Mouse (Mus musculus) forebrain, embryonic 12.5 days (tissue): Measurements from ENCODE around the gene Dab2. TPM values are rescaled to one million over a fixed set of nuclear protein-coding genes. Genes with fewer than 3 reads are reported as not detected.

Experiments
- ATAC-seq: fragments of 200-750 bp; cut with Nextera tagmentation; 2 replicates; pipeline ENCODE4 v1.8.0; 2017; ENCODE audit warnings: moderate TSS enrichment; ENCODE audit not compliant: low FRiP score
- H3K27ac ChIP-seq: fragments of 300-500 bp; sonication (generic); 2 replicates; pipeline ENCODE4 v1.5.1; 2016; ENCODE audit warnings: mild to moderate bottlenecking
- H3K27me3 ChIP-seq: fragments of 300-500 bp; sonication (generic); 2 replicates; pipeline ENCODE4 v1.6.1; 2016; ENCODE audit warnings: mild to moderate bottlenecking
- H3K36me3 ChIP-seq: fragments of 300-500 bp; sonication (generic); replicated peaks from 2 replicates; pipeline ENCODE4 v1.6.1; 2016; ENCODE audit warnings: mild to moderate bottlenecking
- H3K4me1 ChIP-seq: fragments of 300-500 bp; sonication (generic); 2 replicates; pipeline ENCODE4 v1.6.1; 2016
- H3K4me2 ChIP-seq: fragments of 300-500 bp; sonication (generic); 2 replicates; pipeline ENCODE4 v1.6.1; 2016; ENCODE audit warnings: mild to moderate bottlenecking, moderate library complexity
- H3K4me3 ChIP-seq: fragments of 300-500 bp; sonication (generic); replicated peaks from 2 replicates; pipeline ENCODE4 v1.5.1; 2016; ENCODE audit warnings: mild to moderate bottlenecking
- H3K9ac ChIP-seq: fragments of 300-500 bp; sonication (generic); 2 replicates; pipeline ENCODE4 v1.6.1; 2016; ENCODE audit warnings: mild to moderate bottlenecking
- H3K9me3 ChIP-seq: fragments of 300-500 bp; sonication (generic); 2 replicates; pipeline ENCODE4 v1.6.1; 2016
- WGBS: fragments of 180-500 bp; shearing (Covaris S2); methylation state at CpG from one replicate; pipeline ENCODE4 v1.1.7; 2016; 5-methylcytosine and 5-hydroxymethylcytosine counted together
- polyA plus RNA-seq: library from polyadenylated mRNA; unstranded; fragments of >200 nt; fragmentation: Nextera tagmentation; extraction: Ambion mirVana; gene quantifications from 2 replicates; pipeline ENCODE4 v1.2.1, GENCODE M21; 2016

The Dab2 gene
- polyA plus RNA-seq, 1 experiment from 2014 or later: 37.4 TPM

- no peak for ATAC-seq
- WGBS: 94% methylated on average over 2 of the region's 2 CpGs
- H3K4me1 ChIP-seq: no peaks in the 10 kb centered on the region
- no peak overlapping the region for H3K9ac ChIP-seq
- H3K27me3 ChIP-seq: no peaks in the 10 kb centered on the region
- H3K27ac ChIP-seq: no peak overlapping the region
- H3K4me3 ChIP-seq: no peak overlapping the region
- H3K9me3 ChIP-seq: no peaks in the 10 kb centered on the region
- H3K4me2 ChIP-seq: no peak overlapping the region
- no peaks in the 10 kb centered on the region for H3K36me3 ChIP-seq
Measured at GRCm38 (mm10) chr15:6402433-6402832, 102.8 kb downstream of the Dab2 start.

- Histone ChIP-seq H3K27me3 (no peaks in the 10 kb centered on the region), H3K36me3 (no peaks in the 10 kb centered on the region), H3K4me2 (no peak overlapping the region), H3K9ac (no peak overlapping the region), H3K4me3 (no peak overlapping the region), H3K9me3 (no peaks in the 10 kb centered on the region), H3K27ac (no peak overlapping the region), H3K4me1 (no peaks in the 10 kb centered on the region)
- WGBS: 86% methylated on average over 5 of the region's 5 CpGs
- no peak for ATAC-seq
Measured at GRCm38 (mm10) chr15:6404172-6404571, 104.6 kb downstream of the Dab2 start.

- Histone ChIP-seq H3K9me3 (no peaks in the 10 kb centered on the region), H3K27ac (no peak overlapping the region), H3K4me2 (no peak overlapping the region), H3K27me3 (no peaks in the 10 kb centered on the region), H3K36me3 (no peaks in the 10 kb centered on the region), H3K9ac (no peak overlapping the region), H3K4me1 (no peaks in the 10 kb centered on the region), H3K4me3 (no peak overlapping the region)
- 88% methylated on average over 6 of the region's 6 CpGs for WGBS
- no peak for ATAC-seq
Measured at GRCm38 (mm10) chr15:6406771-6407170, 107.2 kb downstream of the Dab2 start.

- Histone ChIP-seq H3K36me3 (no peaks in the 10 kb centered on the region), H3K4me2 (no peak overlapping the region), H3K4me3 (no peak overlapping the region), H3K27ac (no peak overlapping the region), H3K9ac (no peak overlapping the region), H3K4me1 (no peaks in the 10 kb centered on the region), H3K27me3 (no peaks in the 10 kb centered on the region), H3K9me3 (no peaks in the 10 kb centered on the region)
- WGBS: 86% methylated on average over 8 of the region's 8 CpGs
- ATAC-seq: no peak
Measured at GRCm38 (mm10) chr15:6409031-6409430, 109.4 kb downstream of the Dab2 start.

GRCm38 (mm10) chr15:6410161-6410560 is 110.6 kb downstream of the Dab2 start:
- H3K4me2 ChIP-seq: no peak overlapping the region
- no peak for ATAC-seq
- H3K4me1 ChIP-seq: no peaks in the 10 kb centered on the region
- H3K36me3 ChIP-seq: no peaks in the 10 kb centered on the region
- no peaks in the 10 kb centered on the region for H3K9me3 ChIP-seq
- H3K27ac ChIP-seq: no peak overlapping the region
- H3K4me3 ChIP-seq: no peak overlapping the region
- 94% methylated on average over 3 of the region's 3 CpGs for WGBS
- no peaks in the 10 kb centered on the region for H3K27me3 ChIP-seq
- no peak overlapping the region for H3K9ac ChIP-seq

- Histone ChIP-seq H3K27ac (no peak overlapping the region), H3K4me1 (no peaks in the 10 kb centered on the region), H3K9ac (no peak overlapping the region), H3K27me3 (no peaks in the 10 kb centered on the region), H3K4me3 (no peak overlapping the region), H3K9me3 (no peaks in the 10 kb centered on the region), H3K36me3 (no peaks in the 10 kb centered on the region), H3K4me2 (no peak overlapping the region)
- no peak for ATAC-seq
- 90% methylated on average over 6 of the region's 6 CpGs for WGBS
Measured at GRCm38 (mm10) chr15:6411334-6411733, 111.7 kb downstream of the Dab2 start.

GRCm38 (mm10) chr15:6415317-6415716 is 115.7 kb downstream of the Dab2 start:
- H3K4me2 ChIP-seq: no peak overlapping the region
- H3K4me3 ChIP-seq: no peak overlapping the region
- H3K27ac ChIP-seq: no peak overlapping the region
- no peaks in the 10 kb centered on the region for H3K9me3 ChIP-seq
- 95% methylated on average over 5 of the region's 5 CpGs for WGBS
- no peaks in the 10 kb centered on the region for H3K27me3 ChIP-seq
- no peak overlapping the region for H3K9ac ChIP-seq
- ATAC-seq: no peak
- no peaks in the 10 kb centered on the region for H3K36me3 ChIP-seq
- no peaks in the 10 kb centered on the region for H3K4me1 ChIP-seq

GRCm38 (mm10) chr15:6431777-6432176 is 132.2 kb downstream of the Dab2 start:
- H3K27me3 ChIP-seq: no peaks in the 10 kb centered on the region
- no peak overlapping the region for H3K4me2 ChIP-seq
- no peak overlapping the region for H3K4me3 ChIP-seq
- H3K36me3 ChIP-seq: no peaks in the 10 kb centered on the region
- peaks cover 6% of the 10 kb centered on the region; the same call in 1 of the 2 replicates for H3K4me1 ChIP-seq
- ATAC-seq: no peak
- H3K9ac ChIP-seq: no peak overlapping the region
- 41% methylated on average over 7 of the region's 7 CpGs for WGBS
- no peaks in the 10 kb centered on the region for H3K9me3 ChIP-seq
- H3K27ac ChIP-seq: no peak overlapping the region

GRCm38 (mm10) chr15:6432411-6432810 is 132.8 kb downstream of the Dab2 start:
- Histone ChIP-seq H3K9ac (no peak overlapping the region), H3K9me3 (no peaks in the 10 kb centered on the region), H3K36me3 (no peaks in the 10 kb centered on the region), H3K27me3 (no peaks in the 10 kb centered on the region), H3K4me1 (peaks cover 6% of the 10 kb centered on the region; the same call in 1 of the 2 replicates), H3K27ac (no peak overlapping the region), H3K4me2 (no peak overlapping the region), H3K4me3 (no peak overlapping the region)
- ATAC-seq: 0 out of 2 replicates have a peak, but pooled peaks have one; percentile 17
- 83% methylated on average over 7 of the region's 7 CpGs for WGBS

GRCm38 (mm10) chr15:6435281-6435680 is 135.7 kb downstream of the Dab2 start:
- Histone ChIP-seq H3K27me3 (no peaks in the 10 kb centered on the region), H3K9me3 (no peaks in the 10 kb centered on the region), H3K9ac (no peak overlapping the region), H3K36me3 (no peaks in the 10 kb centered on the region), H3K4me2 (no peak overlapping the region), H3K4me3 (no peak overlapping the region), H3K4me1 (peaks cover 6% of the 10 kb centered on the region; the same call in 1 of the 2 replicates), H3K27ac (no peak overlapping the region)
- 92% methylated on average over 7 of the region's 7 CpGs for WGBS
- ATAC-seq: no peak

GRCm38 (mm10) chr15:6435773-6436172 is 136.2 kb downstream of the Dab2 start:
- Histone ChIP-seq H3K4me3 (no peak overlapping the region), H3K9ac (no peak overlapping the region), H3K27ac (no peak overlapping the region), H3K4me2 (no peak overlapping the region), H3K9me3 (no peaks in the 10 kb centered on the region), H3K27me3 (no peaks in the 10 kb centered on the region), H3K36me3 (no peaks in the 10 kb centered on the region), H3K4me1 (peaks cover 6% of the 10 kb centered on the region; the same call in 1 of the 2 replicates)
- no peak for ATAC-seq
- 65% methylated on average over 2 of the region's 2 CpGs for WGBS

- no peak overlapping the region for H3K4me3 ChIP-seq
- no peak overlapping the region for H3K9ac ChIP-seq
- H3K36me3 ChIP-seq: no peaks in the 10 kb centered on the region
- no peak overlapping the region for H3K27ac ChIP-seq
- ATAC-seq: no peak
- 97% methylated on average over 3 of the region's 3 CpGs for WGBS
- no peak overlapping the region for H3K4me2 ChIP-seq
- H3K9me3 ChIP-seq: no peaks in the 10 kb centered on the region
- H3K27me3 ChIP-seq: no peaks in the 10 kb centered on the region
- no peaks in the 10 kb centered on the region; the same call in 1 of the 2 replicates for H3K4me1 ChIP-seq
Measured at GRCm38 (mm10) chr15:6438685-6439084, 139.1 kb downstream of the Dab2 start.

GRCm38 (mm10) chr15:6444452-6444851 is 144.9 kb downstream of the Dab2 start:
- H3K4me2 ChIP-seq: no peak overlapping the region
- H3K27me3 ChIP-seq: no peaks in the 10 kb centered on the region
- H3K36me3 ChIP-seq: no peaks in the 10 kb centered on the region
- WGBS: 94% methylated on average over 2 of the region's 2 CpGs
- H3K27ac ChIP-seq: no peak overlapping the region
- H3K9ac ChIP-seq: no peak overlapping the region
- H3K9me3 ChIP-seq: no peaks in the 10 kb centered on the region
- H3K4me3 ChIP-seq: no peak overlapping the region
- H3K4me1 ChIP-seq: peaks cover 10% of the 10 kb centered on the region
- no peak for ATAC-seq
